Mouse (Mus musculus) T-cell, adult 2 months (primary cell): ENCODE measurements at regions not wholly inside any gene's neighbourhood (a gene's known extent, or its start where the extent isn't known, plus 50 kb on each side); places are given as distances from the start of the nearest gene placed in this dataset.

Source experiments
- DNase-seq: peaks from one replicate; pipeline ENCODE4 v3.0.0; 2022; ENCODE audit warnings: low spot score

DNA sequence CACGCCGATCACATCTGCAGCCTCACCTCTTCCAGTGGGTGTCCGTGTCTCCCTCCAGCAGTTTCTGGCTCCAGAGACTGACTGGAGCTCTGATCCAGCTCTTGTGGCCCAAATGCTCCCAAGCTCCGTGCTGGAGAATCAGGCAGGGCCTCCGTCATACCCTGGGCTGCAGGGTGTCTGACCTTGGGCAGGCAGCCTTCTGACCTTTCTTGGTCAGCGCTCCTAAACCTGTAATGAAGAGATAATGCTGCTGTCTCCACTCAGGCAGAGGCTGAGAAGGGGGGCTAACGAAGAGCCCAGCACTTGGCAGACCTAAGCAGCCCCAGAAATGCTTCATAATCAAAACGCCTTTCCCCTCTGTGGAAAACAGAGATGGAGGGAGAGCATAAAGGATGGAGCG, 89.9 kb upstream of the Mef2a start:
- DNase-seq: no peak

GRCm38 (mm10) chr7:67461333-67462255, 88.9 kb upstream of the Mef2a start:
- peak; percentile 35 for DNase-seq

- DNase-seq: no peak
Measured at GRCm38 (mm10) chr7:67459810-67460209, 87.2 kb upstream of the Mef2a start.

GRCm38 (mm10) chr7:67459209-67459608, 86.6 kb upstream of the Mef2a start:
- no peak for DNase-seq

- DNase-seq: no peak
Measured at GRCm38 (mm10) chr7:67458640-67459039, 86.0 kb upstream of the Mef2a start.

- no peak for DNase-seq
Measured at GRCm38 (mm10) chr7:67457898-67458297, 85.2 kb upstream of the Mef2a start.

GRCm38 (mm10) chr7:67456015-67456414, 83.4 kb upstream of the Mef2a start:
- no peak for DNase-seq

DNA sequence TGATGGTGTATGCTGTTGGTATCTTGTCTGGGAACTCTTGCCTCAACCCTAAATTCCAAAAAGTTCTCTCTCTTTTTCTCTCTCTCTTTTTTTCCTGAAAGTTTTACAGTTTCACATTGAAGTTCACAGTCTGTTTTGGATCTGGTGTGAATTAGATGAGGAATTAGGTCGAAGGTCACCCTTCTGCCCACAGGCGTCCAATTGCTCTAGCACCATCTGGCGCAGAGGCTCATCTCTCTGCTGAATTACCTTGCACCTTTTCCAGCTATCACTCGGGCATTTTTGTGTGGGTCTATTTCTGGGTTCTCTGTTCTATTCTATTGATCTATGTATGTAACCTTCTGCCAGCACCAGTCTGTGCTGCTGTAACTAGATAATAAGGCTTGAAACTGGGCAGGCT, 81.8 kb upstream of the Mef2a start:
- DNase-seq: no peak

DNA sequence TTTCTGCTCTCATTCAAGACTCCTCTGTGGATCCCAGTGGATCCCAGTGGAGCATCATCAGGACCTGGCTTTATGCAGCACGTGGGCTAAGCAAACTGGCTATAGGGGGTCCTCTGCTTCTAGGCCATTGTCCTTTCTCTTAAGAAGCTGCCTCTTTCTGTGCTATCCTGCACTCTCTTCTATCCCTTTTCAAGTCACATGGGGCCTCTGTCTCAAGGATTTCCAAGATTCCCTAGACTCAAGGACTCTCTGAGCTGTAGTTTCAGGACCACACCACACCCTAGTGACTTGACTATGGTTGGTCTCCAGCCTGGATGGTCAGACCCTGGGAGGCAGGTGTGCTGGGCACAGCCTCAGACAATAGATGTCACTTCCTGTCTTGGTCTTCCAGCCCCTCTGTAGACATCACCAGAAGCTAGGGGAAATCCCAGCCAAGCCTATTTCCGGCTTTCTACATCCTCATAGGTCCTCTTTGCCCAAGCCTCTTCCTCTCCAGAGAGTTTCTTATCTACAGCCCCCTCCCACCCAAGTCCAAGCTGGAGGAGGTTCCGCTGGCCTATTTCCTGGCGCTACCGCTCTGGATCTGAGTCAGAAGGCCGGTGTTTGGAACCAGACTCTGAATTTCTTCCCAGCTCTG, 78.6 kb upstream of the Mef2a start:
- peak; percentile 56 for DNase-seq

- no peak for DNase-seq
Measured at GRCm38 (mm10) chr7:67446606-67447005, 73.9 kb upstream of the Mef2a start.

DNA sequence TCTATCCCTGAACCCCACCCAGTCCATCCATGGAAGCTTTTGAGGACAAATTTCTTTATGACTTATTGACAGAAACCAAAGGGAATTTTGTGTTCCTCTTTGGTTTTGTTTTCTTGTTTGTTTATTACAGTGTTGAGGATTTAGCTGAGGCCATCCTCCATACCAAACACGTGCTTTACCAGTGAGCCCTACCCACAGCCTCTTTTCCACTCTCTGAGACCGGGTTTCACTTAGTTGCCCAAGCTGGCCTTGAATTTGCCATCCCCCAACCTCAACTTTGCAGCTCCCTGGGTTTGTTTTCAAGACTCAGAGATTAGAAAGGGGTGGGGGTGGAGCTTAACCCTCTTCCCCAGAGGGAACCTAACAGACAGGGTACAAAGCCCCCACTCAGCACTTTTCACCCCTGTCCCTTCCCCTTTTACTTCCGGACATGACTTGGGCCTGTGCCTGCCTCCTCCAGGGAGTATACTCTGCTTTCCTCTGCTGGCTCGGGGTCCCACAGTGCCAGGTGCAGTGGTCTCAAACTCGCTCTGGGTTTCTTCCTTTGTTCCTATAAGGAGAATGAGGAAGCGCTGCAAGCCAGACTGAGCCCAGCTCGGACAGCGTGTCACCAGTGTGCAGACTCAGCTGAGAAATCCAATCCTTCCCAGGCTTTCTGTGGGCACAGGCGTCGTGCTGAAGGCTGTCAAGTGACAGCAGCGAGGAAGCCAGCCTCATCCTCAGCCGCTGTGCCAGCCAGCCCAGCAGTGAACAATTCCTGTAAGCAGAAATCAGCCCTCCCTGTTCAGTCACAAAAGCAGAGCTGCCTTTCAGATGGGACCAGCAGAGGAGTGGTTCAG, 72.8 kb upstream of the Mef2a start:
- DNase-seq: no peak

- no peak for DNase-seq
Measured at GRCm38 (mm10) chr7:67444523-67444942, 71.9 kb upstream of the Mef2a start.

DNA sequence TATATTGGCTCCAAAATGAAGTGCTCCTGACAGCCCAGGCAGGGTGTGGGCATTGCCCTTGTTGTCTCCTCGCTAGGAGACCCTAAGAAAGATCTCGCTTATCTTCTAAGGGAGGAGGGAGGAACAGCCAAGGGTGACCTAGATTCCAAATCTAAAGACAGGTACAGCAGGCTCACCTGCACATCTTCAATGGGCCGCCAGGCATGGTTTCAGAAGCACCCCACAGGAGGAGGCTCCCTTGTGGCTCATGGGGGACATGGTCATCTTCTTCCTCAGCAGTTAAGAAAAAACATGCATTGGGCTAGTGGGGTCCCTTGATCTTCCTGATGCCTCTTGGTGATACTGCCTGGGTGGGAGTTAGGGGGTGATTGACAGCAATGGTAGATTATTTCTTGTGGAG, 71.0 kb upstream of the Mef2a start:
- no peak for DNase-seq

DNA sequence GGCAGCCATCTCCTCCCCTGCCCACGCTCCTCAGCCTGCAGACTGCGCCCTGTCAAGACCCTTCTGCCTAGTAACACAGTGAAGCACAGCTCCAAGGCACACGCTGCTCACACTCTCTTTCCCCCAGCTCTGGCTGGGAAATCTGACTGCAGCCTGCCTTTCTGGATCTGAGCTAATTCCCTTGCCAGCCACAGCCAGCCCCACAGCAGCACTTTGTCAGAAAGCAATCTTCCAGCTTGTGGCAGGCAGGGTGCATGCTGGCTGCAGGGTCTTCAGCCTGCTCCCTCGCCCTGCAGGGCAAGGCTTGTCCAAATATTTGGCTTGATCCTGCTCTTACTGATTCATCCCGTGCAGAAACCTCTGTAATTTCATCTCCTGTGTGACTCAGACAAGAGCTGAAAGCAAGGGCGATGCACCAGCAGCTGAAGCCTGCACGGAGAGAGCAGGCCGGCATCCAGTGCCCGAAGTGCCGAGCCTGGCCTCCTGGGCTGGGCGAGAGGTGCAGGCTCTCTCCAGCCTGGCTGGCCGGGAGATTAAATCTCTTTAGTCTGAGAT, 70.4 kb upstream of the Mef2a start:
- no peak for DNase-seq

- no peak for DNase-seq
Measured at GRCm38 (mm10) chr7:67442284-67442683, 69.6 kb upstream of the Mef2a start.

GRCm38 (mm10) chr7:67440806-67441205, 68.1 kb upstream of the Mef2a start:
- DNase-seq: no peak

- DNase-seq: no peak
Measured at GRCm38 (mm10) chr7:67437216-67438006, 64.8 kb upstream of the Mef2a start.

GRCm38 (mm10) chr7:67435643-67436339, 63.1 kb upstream of the Mef2a start:
- DNase-seq: no peak

GRCm38 (mm10) chr7:67430987-67431386, 58.3 kb upstream of the Mef2a start:
- no peak for DNase-seq

GRCm38 (mm10) chr7:67430041-67430440, 57.4 kb upstream of the Mef2a start:
- DNase-seq: no peak
